Mouse (Mus musculus) bone marrow, adult 2 months (tissue): ENCODE results near the gene Poldip2.

ENCODE experiments used
- CTCF ChIP-seq: fragments of 200-500 bp; IDR thresholded peaks from 2 replicates; pipeline ENCODE4 v1.5.1; 2011; ENCODE audit warnings: low read length, control low read depth; ENCODE audit not compliant: control insufficient read depth, insufficient read depth
- POLR2A ChIP-seq: fragments of 200-500 bp; IDR thresholded peaks from 2 replicates; pipeline ENCODE4 v1.6.1; 2011; ENCODE audit warnings: low read depth, mild to moderate bottlenecking, control low read depth, low read length, borderline replicate concordance; ENCODE audit not compliant: control insufficient read depth

- TF ChIP-seq CTCF: no peak
- TF ChIP-seq POLR2A: no peak
Observed at GRCm38 (mm10) chr11:78556070-78556469, 44.1 kb downstream of the Poldip2 start.
